Mouse (Mus musculus) liver, embryonic 14.5 days (tissue): ENCODE results near the gene Prnd. TPM values are rescaled to one million over a fixed set of nuclear protein-coding genes. Genes with fewer than 3 reads are reported as not detected.

Experiments
- ATAC-seq: fragments of 200-750 bp; cut with Nextera tagmentation; 2 replicates; pipeline ENCODE4 v1.8.0; 2017; ENCODE audit warnings: moderate number of reproducible peaks, mild to moderate bottlenecking, moderate library complexity; ENCODE audit not compliant: insufficient read depth
- DNase-seq, 3 experiments: peaks; one replicate each; pipeline ENCODE4 v3.0.0-alpha.2; 2012 to 2013; ENCODE audit warnings: low read depth in 3 of 3, low spot score in 3 of 3
- H3K27ac ChIP-seq: fragments of 300-500 bp; sonication (generic); 2 replicates; pipeline ENCODE4 v1.5.1; 2014; ENCODE audit warnings: moderate library complexity, mild to moderate bottlenecking, control low read depth, inconsistent platforms
- H3K27me3 ChIP-seq: fragments of 300-500 bp; sonication (generic); 2 replicates; pipeline ENCODE4 v1.6.1; 2014; ENCODE audit warnings: mild to moderate bottlenecking, low read length, moderate library complexity; ENCODE audit not compliant: control insufficient read depth, insufficient read depth
- H3K36me3 ChIP-seq: fragments of 300-500 bp; sonication (generic); replicated peaks from 2 replicates; pipeline ENCODE4 v1.6.1; 2014; ENCODE audit warnings: low read depth; ENCODE audit not compliant: control insufficient read depth, insufficient read depth
- H3K4me1 ChIP-seq, 2 experiments: fragments of 200-500 bp in 1 of 2; fragments of 300-500 bp in 1 of 2; sonication (generic) in 1 of 2; replicated peaks; 2 replicates each; pipeline ENCODE4 v1.6.1; 2012 to 2014; ENCODE audit warnings: antibody characterized with exemption in 1 of 2, inconsistent platforms in 1 of 2, low read length in 1 of 2; ENCODE audit not compliant: control insufficient read depth in 2 of 2, insufficient read depth in 2 of 2
- H3K4me2 ChIP-seq: fragments of 300-500 bp; sonication (generic); 2 replicates; pipeline ENCODE4 v1.6.1; 2014; ENCODE audit warnings: low read depth, mild to moderate bottlenecking, control low read depth, moderate library complexity
- H3K4me3 ChIP-seq, 2 experiments: fragments of 200-500 bp in 1 of 2; fragments of 300-500 bp in 1 of 2; sonication (generic) in 1 of 2; 2 replicates each; pipeline ENCODE4 v1.5.1; 2012 to 2014; ENCODE audit warnings: low read depth in 2 of 2, low read length in 2 of 2, mild to moderate bottlenecking in 2 of 2, control low read depth in 1 of 2, inconsistent platforms in 1 of 2, moderate library complexity in 1 of 2; ENCODE audit not compliant: insufficient read depth in 1 of 2
- H3K9ac ChIP-seq: fragments of 300-500 bp; sonication (generic); replicated peaks from 2 replicates; pipeline ENCODE4 v1.6.1; 2014; ENCODE audit warnings: mild to moderate bottlenecking, control low read depth, moderate library complexity
- H3K9me3 ChIP-seq: fragments of 300-500 bp; sonication (generic); 2 replicates; pipeline ENCODE4 v1.6.1; 2016; ENCODE audit warnings: low read length, mixed read lengths; ENCODE audit not compliant: control insufficient read depth
- CTCF ChIP-seq: IDR thresholded peaks from 2 replicates; pipeline ENCODE4 v1.5.1; 2016; ENCODE audit warnings: antibody characterized with exemption, low read depth, control low read depth
- EP300 ChIP-seq: IDR thresholded peaks from 2 replicates; pipeline ENCODE4 v1.6.1; 2016; ENCODE audit warnings: antibody characterized with exemption, low read depth
- WGBS: fragments of 180-500 bp; shearing (Covaris S2); extraction: QIAGEN DNeasy Blood & Tissue Kit; methylation state at CpG from one replicate; pipeline ENCODE4 v1.1.7; 2014; ENCODE audit not compliant: insufficient replicate concordance; 5-methylcytosine and 5-hydroxymethylcytosine counted together
- polyA plus RNA-seq, 2 experiments: library from polyadenylated mRNA; depleted of rRNA in 1 of 2; stranded (reverse) in 1 of 2; unstranded in 1 of 2; fragments of >200 nt; fragmentation: Nextera tagmentation in 1 of 2; extraction: Ambion mirVana in 1 of 2; gene quantifications; 2 replicates each; pipeline versions ENCODE4 v1.2.1 to v1.2.3; 2012 to 2014

Gene Prnd
- 0.16 and 0.21 TPM in 2 replicates for polyA plus RNA-seq (2012; rRNA removed)
- polyA plus RNA-seq (2014; fragmentation: Nextera tagmentation; extraction: Ambion mirVana): 0.11 TPM in 1 of 2 replicates, not detected in the other

DNA sequence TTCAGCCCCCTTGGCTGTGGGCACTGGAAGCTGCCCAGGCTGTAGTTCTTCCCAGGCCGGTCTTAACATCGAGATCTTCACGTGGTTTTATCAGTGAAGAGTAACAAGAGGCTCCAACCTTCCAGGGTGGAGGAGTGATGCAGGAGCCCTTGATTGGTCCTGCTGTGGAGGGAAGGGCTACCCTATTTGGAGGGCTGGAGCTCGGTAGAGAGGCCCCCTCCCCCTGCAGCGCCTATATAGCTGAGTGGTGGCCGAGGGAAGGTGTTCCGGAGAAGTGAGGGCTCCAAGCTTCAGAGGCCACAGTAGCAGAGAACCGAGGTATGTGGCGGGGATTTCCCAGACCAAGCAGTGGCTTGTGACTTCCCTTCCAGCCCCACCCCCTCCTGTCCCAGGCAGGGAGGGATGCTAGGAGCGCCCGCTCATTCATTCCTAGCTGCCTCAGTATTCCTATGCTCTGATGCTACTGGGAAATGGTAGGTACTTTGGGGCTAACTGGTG, at the start of gene Prnd:
Gene Prnd (plus strand): TSS at position 264 of the 498 bp plus-strand sequence.
- WGBS: 5% methylated on average over 11 of the region's 11 CpGs
- H3K27ac ChIP-seq: no peak within 1 kb of the TSS
- H3K27me3 ChIP-seq: peaks cover 20% of the 10 kb centered on the region
- no peak within 1 kb of the TSS for H3K9ac ChIP-seq
- no peaks in the 10 kb centered on the region for H3K36me3 ChIP-seq
- H3K4me3 ChIP-seq: no peak within 1 kb of the TSS
- no peak within 1 kb of the TSS for H3K4me2 ChIP-seq
- H3K4me1 ChIP-seq: peaks cover 0 to 6% of the 10 kb centered on the region in 2 experiments; a peak in 2 of 4 replicates
- no peaks in the 10 kb centered on the region for H3K9me3 ChIP-seq
- TF ChIP-seq EP300 (no peak), CTCF (no peak)
- DNase-seq: no peak
- ATAC-seq: no peak

- Histone ChIP-seq H3K9ac (no peak overlapping the region), H3K27ac (no peak overlapping the region), H3K4me3 (no peak overlapping the region), H3K4me2 (no peak overlapping the region), H3K36me3 (no peaks in the 10 kb centered on the region), H3K4me1 (peaks cover 20 to 35% of the 10 kb centered on the region in 2 experiments), H3K9me3 (no peaks in the 10 kb centered on the region), H3K27me3 (no peaks in the 10 kb centered on the region)
- no peak for DNase-seq
- 63% methylated on average over 3 of the region's 3 CpGs for whole genome bisulfite sequencing
- no peak for ATAC-seq
- TF ChIP-seq EP300: no peak
- no peak for TF ChIP-seq CTCF
Measured at GRCm38 (mm10) chr2:131902423-131902822, 48.2 kb upstream of the Prnd start.

- Histone ChIP-seq H3K9ac (no peak overlapping the region), H3K4me2 (no peak overlapping the region), H3K27ac (no peak overlapping the region), H3K4me1 (peaks cover 20 to 35% of the 10 kb centered on the region in 2 experiments), H3K4me3 (no peak overlapping the region), H3K36me3 (no peaks in the 10 kb centered on the region), H3K9me3 (no peaks in the 10 kb centered on the region), H3K27me3 (no peaks in the 10 kb centered on the region)
- DNase-seq: no peak
- WGBS: 27% methylated on average over 8 of the region's 8 CpGs
- ATAC-seq: no peak
- no peak for TF ChIP-seq EP300
- no peak for TF ChIP-seq CTCF
Measured at GRCm38 (mm10) chr2:131902867-131903266, 47.8 kb upstream of the Prnd start.

GRCm38 (mm10) chr2:131905025-131905424, 45.6 kb upstream of the Prnd start:
- WGBS: 8% methylated on average over 5 of the region's 5 CpGs
- peaks cover 26 to 44% of the 10 kb centered on the region in 2 experiments for H3K4me1 ChIP-seq
- no peaks in the 10 kb centered on the region for H3K9me3 ChIP-seq
- ATAC-seq (peak; percentile 87), DNase-seq (peak; percentile 70 to 73 (median 71))
- H3K4me3 ChIP-seq: 0 out of 4 replicates have a peak overlapping the region, but pooled peaks of 1 of the 2 experiments have one; percentile 16
- TF ChIP-seq EP300 (peak; percentile 91), CTCF (peak; percentile 13; the same call in 1 of the 2 replicates)
- no peaks in the 10 kb centered on the region for H3K27me3 ChIP-seq
- peak overlapping the region; percentile 89 for H3K27ac ChIP-seq
- H3K36me3 ChIP-seq: no peaks in the 10 kb centered on the region
- H3K9ac ChIP-seq: peak overlapping the region; percentile 47; the same call in 1 of the 2 replicates
- peak overlapping the region; percentile 63 for H3K4me2 ChIP-seq

GRCm38 (mm10) chr2:131905776-131906175, 44.9 kb upstream of the Prnd start:
- Histone ChIP-seq H3K4me1 (peaks cover 31 to 46% of the 10 kb centered on the region in 2 experiments), H3K9me3 (no peaks in the 10 kb centered on the region), H3K36me3 (no peaks in the 10 kb centered on the region), H3K4me3 (no peak overlapping the region), H3K27ac (peak overlapping the region; percentile 89), H3K9ac (no peak overlapping the region), H3K4me2 (peak overlapping the region; percentile 63), H3K27me3 (no peaks in the 10 kb centered on the region)
- TF ChIP-seq EP300: no peak
- no peak for TF ChIP-seq CTCF
- 36% methylated on average over 6 of the region's 6 CpGs for WGBS
- ATAC-seq (no peak), DNase-seq (no peak)
